Mouse (Mus musculus): Measurements from ENCODE around the gene Fgf14. TPM values are rescaled to one million over a fixed set of nuclear protein-coding genes. Genes with fewer than 3 reads are reported as not detected.
"Not testable (repeated sequence)": the region's sequence is repeated elsewhere in the genome, so short reads cannot be mapped to it uniquely, and the experiment has no call there.

The Fgf14 gene
- polyA plus RNA-seq, 1 experiment from 2014 or later: 0.16 TPM

GRCm38 (mm10) chr14:124040651-124041050, 636.3 kb downstream of the Fgf14 start:
- H3K9me3 ChIP-seq (replicated peaks; ENCODE audit: low read length): no peaks in the 10 kb centered on the region
- DNase-seq (ENCODE audit: low spot score) (no peak), ATAC-seq (replicated peaks; ENCODE audit: low FRiP score, low read depth) (no peak)
- no peak overlapping the region for H3K4me3 ChIP-seq (replicated peaks; ENCODE audit: low read depth, low read length)
- H3K4me2 ChIP-seq (ENCODE audit: low read length): no peak overlapping the region
- H3K9ac ChIP-seq (ENCODE audit: low read depth, low read length): no peak overlapping the region
- H3K27me3 ChIP-seq (ENCODE audit: insufficient read depth, low read length): no peaks in the 10 kb centered on the region
- no peak overlapping the region for H3K27ac ChIP-seq
- no peak for TF ChIP-seq CTCF (IDR thresholded peaks at IDR 0.05; ENCODE audit: low read depth)
- H3K4me1 ChIP-seq (replicated peaks; ENCODE audit: insufficient read depth, low read length): no peaks in the 10 kb centered on the region
- 89% methylated on average over 1 of the region's 1 CpGs for WGBS
- no peaks in the 10 kb centered on the region for H3K36me3 ChIP-seq (ENCODE audit: insufficient read depth, low read length)

GRCm38 (mm10) chr14:124037434-124037833, 639.5 kb downstream of the Fgf14 start:
- DNase-seq (ENCODE audit: low spot score) (no peak), ATAC-seq (replicated peaks; ENCODE audit: low FRiP score, low read depth) (no peak)
- TF ChIP-seq CTCF (IDR thresholded peaks at IDR 0.05; ENCODE audit: low read depth): no peak
- Histone ChIP-seq H3K4me2 (ENCODE audit: low read length) (no peak overlapping the region), H3K9ac (ENCODE audit: low read depth, low read length) (no peak overlapping the region), H3K27ac (no peak overlapping the region), H3K4me1 (replicated peaks; ENCODE audit: insufficient read depth, low read length) (no peaks in the 10 kb centered on the region), H3K27me3 (ENCODE audit: insufficient read depth, low read length) (no peaks in the 10 kb centered on the region), H3K36me3 (ENCODE audit: insufficient read depth, low read length) (no peaks in the 10 kb centered on the region), H3K9me3 (replicated peaks; ENCODE audit: low read length) (no peaks in the 10 kb centered on the region), H3K4me3 (replicated peaks; ENCODE audit: low read depth, low read length) (no peak overlapping the region)
- 76% methylated on average over 4 of the region's 4 CpGs for WGBS

GRCm38 (mm10) chr14:124036575-124037205, 640.2 kb downstream of the Fgf14 start:
- no peak for TF ChIP-seq CTCF (IDR thresholded peaks at IDR 0.05; ENCODE audit: low read depth)
- H3K4me2 ChIP-seq (ENCODE audit: low read length): no peak overlapping the region
- no peak overlapping the region for H3K27ac ChIP-seq
- no peak overlapping the region for H3K9ac ChIP-seq (ENCODE audit: low read depth, low read length)
- no peaks in the 10 kb centered on the region for H3K9me3 ChIP-seq (replicated peaks; ENCODE audit: low read length)
- no peak for ATAC-seq (replicated peaks; ENCODE audit: low FRiP score, low read depth)
- no peaks in the 10 kb centered on the region for H3K4me1 ChIP-seq (replicated peaks; ENCODE audit: insufficient read depth, low read length)
- WGBS: 61% methylated on average over 1 of the region's 1 CpGs
- no peaks in the 10 kb centered on the region for H3K36me3 ChIP-seq (ENCODE audit: insufficient read depth, low read length)
- no peak for DNase-seq (ENCODE audit: low spot score)
- H3K27me3 ChIP-seq (ENCODE audit: insufficient read depth, low read length): no peaks in the 10 kb centered on the region
- no peak overlapping the region for H3K4me3 ChIP-seq (replicated peaks; ENCODE audit: low read depth, low read length)

GRCm38 (mm10) chr14:124033302-124033701, 643.6 kb downstream of the Fgf14 start:
- not testable (repeated sequence) for ATAC-seq (replicated peaks; ENCODE audit: low FRiP score, low read depth); H3K9me3 ChIP-seq (replicated peaks; ENCODE audit: low read length)
- WGBS: 40% methylated on average over 3 of the region's 3 CpGs

GRCm38 (mm10) chr14:124027886-124028670, 648.8 kb downstream of the Fgf14 start:
- Histone ChIP-seq H3K27ac (no peak overlapping the region), H3K4me3 (replicated peaks; ENCODE audit: low read depth, low read length) (no peak overlapping the region), H3K4me1 (replicated peaks; ENCODE audit: insufficient read depth, low read length) (no peaks in the 10 kb centered on the region), H3K27me3 (ENCODE audit: insufficient read depth, low read length) (no peaks in the 10 kb centered on the region), H3K9me3 (replicated peaks; ENCODE audit: low read length) (no peaks in the 10 kb centered on the region), H3K4me2 (ENCODE audit: low read length) (no peak overlapping the region), H3K9ac (ENCODE audit: low read depth, low read length) (no peak overlapping the region), H3K36me3 (ENCODE audit: insufficient read depth, low read length) (no peaks in the 10 kb centered on the region)
- no peak for TF ChIP-seq CTCF (IDR thresholded peaks at IDR 0.05; ENCODE audit: low read depth)
- DNase-seq (ENCODE audit: low spot score): no peak
- no peak for ATAC-seq (replicated peaks; ENCODE audit: low FRiP score, low read depth)
- 67% methylated on average over 1 of the region's 1 CpGs for WGBS

More at GRCm38 (mm10) chr14:124033302-124033701, 643.6 kb downstream of the Fgf14 start:
- not testable (repeated sequence) for H3K4me1 ChIP-seq (replicated peaks; ENCODE audit: insufficient read depth, low read length); H3K4me3 ChIP-seq (replicated peaks; ENCODE audit: low read depth, low read length); H3K27me3 ChIP-seq (ENCODE audit: insufficient read depth, low read length); DNase-seq (ENCODE audit: low spot score); H3K9ac ChIP-seq (ENCODE audit: low read depth, low read length); H3K27ac ChIP-seq; H3K36me3 ChIP-seq (ENCODE audit: insufficient read depth, low read length); H3K4me2 ChIP-seq (ENCODE audit: low read length)

GRCm38 (mm10) chr14:123990591-123991195, 686.2 kb downstream of the Fgf14 start:
- TF ChIP-seq CTCF (IDR thresholded peaks at IDR 0.05; ENCODE audit: low read depth): no peak
- Histone ChIP-seq H3K27me3 (ENCODE audit: insufficient read depth, low read length) (no peaks in the 10 kb centered on the region), H3K9ac (ENCODE audit: low read depth, low read length) (no peak overlapping the region), H3K4me3 (replicated peaks; ENCODE audit: low read depth, low read length) (no peak overlapping the region), H3K4me2 (ENCODE audit: low read length) (no peak overlapping the region), H3K4me1 (replicated peaks; ENCODE audit: insufficient read depth, low read length) (no peaks in the 10 kb centered on the region), H3K9me3 (replicated peaks; ENCODE audit: low read length) (no peaks in the 10 kb centered on the region), H3K27ac (no peak overlapping the region), H3K36me3 (ENCODE audit: insufficient read depth, low read length) (no peaks in the 10 kb centered on the region)
- 70% methylated on average over 2 of the region's 2 CpGs for WGBS
- no peak for DNase-seq (ENCODE audit: low spot score)
- no peak for ATAC-seq (replicated peaks; ENCODE audit: low FRiP score, low read depth)
